Mouse (Mus musculus) layer of hippocampus, postnatal 36 days (tissue): Measurements from ENCODE around the gene Fam92b. TPM values are rescaled to one million over a fixed set of nuclear protein-coding genes. Genes with fewer than 3 reads are reported as not detected.
A peak's percentile ranks its signal among the peaks of the same experiment; 100 is the strongest.

Experiments
- DNase-seq, 2 experiments: peaks; one replicate each; pipeline ENCODE4 v3.0.0; 2022
- total RNA-seq, 2 experiments: library from RNA; stranded (reverse); gene quantifications; 2 replicates each; pipeline ENCODE4 v1.2.3; 2021

The Fam92b gene
- under 1 TPM; 0.30 to 0.53 TPM for total RNA-seq

DNA sequence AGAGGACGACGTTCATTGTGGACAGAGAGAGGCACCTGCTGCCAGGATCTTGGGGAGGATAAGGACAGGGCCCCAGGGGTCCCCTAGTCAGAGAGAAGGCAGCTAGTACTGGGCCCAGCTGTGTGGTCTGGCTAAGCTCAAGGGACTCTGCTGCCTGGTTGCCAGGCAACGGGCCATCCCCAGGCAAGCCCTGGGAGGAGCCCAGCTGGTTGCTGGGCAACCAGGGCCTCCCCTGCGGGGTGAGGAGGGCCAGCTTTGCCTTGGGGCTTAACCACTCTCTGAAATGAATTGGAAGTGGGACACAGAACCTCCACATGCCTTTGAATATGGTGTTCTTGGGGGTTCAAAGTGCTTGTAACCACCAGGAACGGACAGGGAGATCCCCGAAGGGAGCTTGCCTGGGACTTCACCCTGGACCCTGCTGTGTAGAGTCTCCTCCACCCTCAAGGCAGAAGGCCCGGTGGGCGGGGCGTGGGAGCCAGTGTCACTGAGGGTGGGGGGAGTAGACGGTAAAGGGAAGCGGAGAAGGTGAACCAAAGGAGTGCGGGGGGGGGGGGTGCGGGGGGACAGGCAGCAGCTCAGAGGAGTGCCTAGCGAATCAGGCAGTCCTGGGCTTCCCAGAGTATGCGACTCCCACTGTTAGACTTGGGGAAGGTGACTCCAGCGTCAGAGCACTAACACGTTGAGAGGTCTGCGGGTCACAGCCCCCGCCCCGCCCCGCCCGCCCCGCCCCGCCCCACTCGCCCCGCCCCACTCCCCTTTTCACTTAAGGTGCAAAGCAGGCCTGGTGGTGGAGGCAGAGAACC is at the start of gene Fam92b:
Fam92b (minus strand) TSS at position 149 of the 806 bp plus-strand sequence.
- DNase-seq, result peak; percentile 49 to 73

DNA sequence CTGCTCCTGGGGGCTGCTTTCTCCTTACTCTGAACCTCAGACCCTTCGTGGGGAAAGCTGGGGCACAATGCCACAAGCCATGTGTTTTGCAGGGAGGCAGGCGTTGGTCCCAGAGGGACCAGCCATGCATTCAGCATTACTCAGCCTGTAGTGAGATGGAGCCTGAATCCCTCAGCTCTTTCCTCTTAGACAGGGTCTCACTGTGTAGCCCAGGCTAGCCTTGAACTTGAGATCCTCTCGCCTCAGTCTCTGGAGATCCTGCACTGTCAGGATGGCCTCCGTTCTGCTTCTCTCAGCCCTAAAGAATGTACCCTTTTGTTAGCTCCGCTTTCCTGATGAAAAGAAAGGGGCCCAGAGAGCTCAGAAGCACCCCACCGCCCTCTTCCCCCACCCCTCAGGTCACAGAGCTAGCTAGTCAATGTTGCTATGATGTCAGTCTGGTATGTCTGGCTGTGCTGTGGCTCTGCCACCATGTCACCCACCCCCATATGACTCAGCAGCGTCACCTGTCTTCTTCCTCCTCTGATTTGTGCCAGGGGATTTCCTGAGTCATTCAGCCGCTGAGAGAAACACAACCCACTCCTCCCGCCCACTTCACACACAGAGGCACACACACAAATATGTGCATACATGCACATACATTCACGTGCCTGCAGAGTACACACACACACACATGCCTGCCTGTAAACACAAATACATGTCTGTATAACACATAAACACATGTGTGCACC is 48.3 kb upstream of the Fam92b start:
- DNase-seq, result peak; percentile 58 to 61

DNA sequence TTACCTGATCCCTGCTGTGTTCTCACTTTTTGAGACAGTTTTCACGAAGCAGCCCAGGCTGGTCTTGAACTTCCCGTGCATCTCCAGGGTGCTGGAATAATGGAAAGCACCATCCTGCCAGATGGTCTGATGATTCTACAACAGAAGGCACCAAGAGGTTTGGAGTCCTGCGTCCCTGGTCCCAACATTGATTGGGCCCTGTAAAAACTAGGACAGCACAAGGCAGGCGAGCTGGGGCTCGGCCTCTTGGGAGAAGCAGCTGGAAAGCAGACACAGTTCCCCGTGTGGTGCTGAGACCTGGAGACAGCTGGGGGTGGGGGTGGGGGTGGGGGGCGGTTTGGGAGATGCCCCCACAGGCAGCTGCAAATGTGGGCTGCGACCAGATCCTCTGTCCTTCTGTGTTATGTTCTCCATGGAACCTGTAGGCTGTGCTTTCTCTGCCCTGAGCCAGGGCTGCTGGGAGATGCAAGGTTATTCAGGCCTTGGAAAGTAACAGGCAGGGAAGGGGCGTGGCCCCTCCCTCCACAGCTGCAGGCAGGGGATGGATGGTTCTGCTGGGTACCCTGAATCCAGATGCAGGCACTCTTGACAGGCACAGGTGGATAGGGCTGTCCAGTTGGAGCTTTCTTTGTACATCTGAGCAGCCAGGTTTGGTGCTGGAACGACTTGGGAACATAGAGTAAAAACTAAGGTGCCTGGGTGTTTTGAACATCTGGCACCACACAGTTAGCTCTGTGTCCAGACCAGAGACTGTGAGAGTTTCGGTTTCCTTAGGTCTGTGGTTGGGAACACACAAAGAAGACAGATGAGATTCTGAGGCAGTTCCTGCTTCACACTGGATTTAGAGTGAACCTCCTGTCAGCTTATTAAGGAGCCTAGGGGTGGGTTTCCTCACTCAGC is 47.5 kb upstream of the Fam92b start:
- DNase-seq, result no peak

DNA sequence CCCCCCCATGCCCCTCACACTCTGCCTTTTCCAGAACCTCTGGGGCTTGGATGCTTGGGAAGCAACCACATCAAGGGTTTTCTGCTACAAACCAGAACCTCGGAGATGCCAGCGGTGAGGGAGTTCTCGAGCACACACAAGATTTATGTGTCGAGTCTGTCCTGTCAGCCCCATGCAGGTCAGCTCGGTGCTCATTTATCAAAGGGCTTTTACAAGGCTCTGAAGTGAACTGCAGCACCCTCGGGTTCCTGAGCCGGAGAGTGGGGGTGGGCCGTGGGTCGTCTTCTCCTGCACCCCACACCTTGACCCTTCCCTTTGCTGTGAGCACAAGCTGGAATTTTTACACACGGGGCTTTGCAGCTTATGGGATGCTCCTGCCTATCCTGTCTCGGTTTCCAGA is 45.3 kb upstream of the Fam92b start:
- DNase-seq, result no peak

DNA sequence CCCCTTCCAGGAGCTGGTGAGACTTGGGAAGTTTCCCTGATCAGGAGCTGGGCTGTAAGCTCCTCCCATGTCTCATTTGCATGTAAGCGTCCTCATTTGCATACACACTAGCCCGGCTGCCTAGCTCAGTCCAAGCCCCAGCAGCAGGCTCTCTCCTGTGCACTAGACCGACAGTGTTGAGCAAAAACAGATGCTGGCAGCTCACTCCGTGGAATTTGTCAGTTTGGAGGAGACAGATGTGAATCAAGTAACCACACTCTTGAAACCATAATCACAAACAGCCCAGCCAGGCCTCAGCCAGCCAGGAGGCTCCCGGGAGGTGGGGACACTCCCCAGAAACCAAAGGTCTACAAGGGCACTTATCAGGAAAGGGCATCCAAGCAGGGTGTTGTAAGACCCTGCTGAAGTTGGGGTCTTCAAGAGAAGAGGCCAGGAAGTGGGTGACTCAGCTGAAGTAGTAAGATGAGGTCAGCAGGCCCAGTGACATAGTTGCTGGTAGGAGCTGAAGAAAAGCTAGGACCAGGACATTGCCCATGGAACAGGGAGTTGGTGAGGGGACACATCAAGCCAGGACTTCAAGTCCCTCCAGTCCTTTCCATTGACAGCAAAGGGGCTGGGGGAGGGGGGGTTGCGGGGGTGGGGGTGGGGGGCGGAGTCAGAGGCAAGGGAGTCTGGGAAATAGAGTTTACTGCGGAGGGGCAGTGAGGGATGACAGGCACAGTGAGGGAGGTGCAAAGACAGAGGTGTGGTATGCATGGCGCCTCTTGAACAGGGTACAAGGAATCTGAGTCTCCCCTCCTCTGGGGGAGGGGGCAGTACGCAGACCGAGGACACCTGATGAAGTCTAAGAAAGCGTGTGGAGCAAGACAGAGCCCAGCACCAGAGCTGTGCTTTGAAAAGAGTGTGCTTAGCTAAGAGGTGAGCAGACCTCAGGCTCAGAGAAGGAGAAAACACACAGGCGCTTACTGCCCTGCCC is 39.9 kb upstream of the Fam92b start:
- no peak for DNase-seq

GRCm38 (mm10) chr8:120215416-120216141 is 38.3 kb upstream of the Fam92b start:
- no peak for DNase-seq

DNA sequence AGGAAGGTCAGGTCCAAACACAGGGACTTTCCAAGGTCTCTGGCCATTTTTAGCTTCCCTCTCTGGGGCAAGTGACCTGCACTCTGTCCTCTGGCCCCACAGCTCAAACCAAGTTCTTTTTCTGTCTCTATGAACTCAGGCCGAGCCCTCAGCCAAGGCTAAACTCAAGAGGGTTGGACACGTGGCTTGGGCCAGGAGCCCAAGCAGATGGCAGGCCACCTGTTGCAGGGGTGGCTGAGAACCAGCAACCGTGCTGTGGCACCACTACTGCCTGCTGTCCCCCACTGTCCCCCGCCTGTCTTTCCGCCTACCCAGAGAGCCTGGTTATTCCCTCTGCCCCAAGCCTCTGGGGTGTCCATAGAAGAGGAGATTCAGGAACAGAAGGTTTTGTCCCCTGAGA is 36.7 kb upstream of the Fam92b start:
- DNase-seq, result no peak

- no peak for DNase-seq
Observed at GRCm38 (mm10) chr8:120213229-120213628, 36.0 kb upstream of the Fam92b start.

- DNase-seq, result no peak
Observed at GRCm38 (mm10) chr8:120212596-120212995, 35.3 kb upstream of the Fam92b start.

DNA sequence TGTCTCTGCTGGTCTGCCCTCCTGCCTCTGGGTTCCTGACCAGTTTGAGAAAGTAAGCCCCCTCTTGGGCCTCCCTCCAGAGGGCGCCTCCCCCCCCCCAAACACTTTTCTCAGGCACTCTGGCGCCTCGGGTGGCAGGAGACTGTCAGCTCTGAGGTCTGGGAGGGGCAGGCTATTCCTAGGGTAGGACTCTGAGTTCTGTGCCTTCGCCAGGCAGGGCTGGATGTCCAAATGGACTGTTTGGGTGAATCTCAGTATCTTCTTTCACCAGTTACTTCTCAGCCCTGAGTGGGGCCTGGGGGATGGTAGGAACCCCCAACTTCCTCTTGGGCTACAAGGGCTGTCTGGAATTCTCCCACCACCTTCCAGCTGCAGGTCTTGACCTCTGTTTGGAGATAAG is 34.1 kb upstream of the Fam92b start:
- no peak for DNase-seq

DNA sequence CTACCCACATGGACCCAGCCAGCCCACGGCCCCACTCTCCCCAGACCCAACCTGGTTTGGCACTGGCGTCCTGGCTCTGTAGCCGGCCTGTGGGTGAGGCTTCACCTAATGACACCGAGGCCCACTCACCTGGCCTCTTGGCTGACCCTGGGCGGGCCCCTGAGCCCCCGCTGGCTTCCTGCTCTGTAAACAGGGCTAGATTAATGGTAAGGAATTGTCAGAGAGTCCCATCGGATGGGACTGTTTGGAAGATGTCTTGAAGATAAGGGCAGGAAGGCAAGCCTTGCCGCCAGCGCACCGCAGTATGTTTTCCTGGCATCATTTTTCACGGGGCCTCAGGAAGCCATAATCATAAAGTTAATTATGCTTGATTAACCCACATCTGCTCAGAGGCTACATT is 30.8 kb upstream of the Fam92b start:
- DNase-seq, result no peak

DNA sequence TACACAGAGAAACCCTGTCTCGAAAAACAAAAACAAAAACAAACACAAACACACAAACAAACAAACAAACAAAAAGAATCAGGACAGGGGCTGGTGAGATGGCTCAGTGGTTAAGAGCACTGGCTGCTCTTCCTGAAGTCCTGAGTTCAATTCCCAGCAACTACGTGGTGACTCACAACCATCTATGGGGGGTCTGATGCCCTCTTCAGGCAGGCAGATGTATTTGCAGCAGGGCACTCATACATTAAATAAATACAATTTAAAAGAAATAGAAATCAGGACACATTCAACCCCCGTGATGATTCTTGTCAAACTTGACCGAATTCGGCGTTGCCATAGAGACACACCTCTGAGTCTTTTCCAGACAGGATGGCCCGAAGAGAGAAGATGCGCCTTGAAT is 30.1 kb upstream of the Fam92b start:
- DNase-seq, result no peak

- DNase-seq, result no peak
Observed at GRCm38 (mm10) chr8:120205916-120206315, 28.6 kb upstream of the Fam92b start.

- DNase-seq, result no peak
Observed at GRCm38 (mm10) chr8:120204736-120205360, 27.6 kb upstream of the Fam92b start.

DNA sequence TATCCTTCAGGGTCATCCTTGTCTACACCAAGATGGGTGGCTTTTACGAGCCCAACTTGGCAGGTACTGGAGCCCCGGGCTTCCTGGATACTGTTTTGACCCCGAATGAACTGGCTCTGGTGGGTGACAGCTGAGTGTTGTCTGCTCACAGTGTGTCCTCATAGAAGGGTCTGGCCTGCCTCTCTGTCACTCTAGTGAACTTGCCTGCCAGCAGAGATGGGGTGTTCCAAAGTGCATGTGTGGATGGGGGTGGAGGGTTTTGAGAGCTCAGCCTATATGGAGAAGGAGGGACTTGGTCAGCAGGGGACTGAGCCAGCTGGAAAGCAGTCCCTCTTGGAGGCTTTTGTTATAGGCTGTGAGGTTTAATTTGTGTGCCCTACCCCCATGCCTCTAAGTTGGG is 25.3 kb upstream of the Fam92b start:
- no peak for DNase-seq

- DNase-seq, result no peak
Observed at GRCm38 (mm10) chr8:120201351-120201750, 24.1 kb upstream of the Fam92b start.

GRCm38 (mm10) chr8:120192118-120192517 is 14.9 kb upstream of the Fam92b start:
- no peak for DNase-seq

- no peak for DNase-seq
Observed at GRCm38 (mm10) chr8:120191633-120192032, 14.4 kb upstream of the Fam92b start.

DNA sequence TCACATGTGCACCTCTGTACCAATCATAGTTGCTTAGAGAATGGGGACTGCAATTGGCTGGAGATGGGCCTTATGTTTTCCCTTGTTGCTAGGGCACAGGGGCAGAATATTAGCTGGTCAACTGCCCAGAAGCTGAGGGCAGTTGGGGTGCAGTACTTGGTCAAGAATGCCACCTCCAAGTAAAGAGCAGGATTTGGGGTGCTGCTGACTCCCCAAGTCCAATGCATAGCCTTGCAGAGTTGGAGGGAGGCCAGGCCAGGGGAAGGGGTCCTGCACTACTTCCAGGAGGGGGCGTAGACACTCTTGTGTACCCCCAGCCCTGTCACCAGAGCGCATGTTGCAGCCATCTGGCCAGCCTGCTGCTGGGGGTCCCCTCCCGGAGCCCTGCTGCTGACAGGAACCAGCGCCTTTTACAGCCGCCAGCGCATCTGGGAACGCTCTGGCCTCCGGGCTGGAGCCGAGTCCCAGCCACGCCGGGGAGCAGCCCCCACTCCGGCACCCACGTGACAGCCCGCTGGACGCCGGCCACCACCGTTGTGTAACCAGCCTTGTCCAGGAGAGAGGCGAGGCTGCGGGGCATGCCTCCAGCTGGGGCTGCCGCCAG is 13.6 kb upstream of the Fam92b start:
- DNase-seq, result peak; percentile 88 to 89
